Mouse (Mus musculus) embryonic facial prominence, embryonic 11.5 days (tissue): ENCODE measurements around the gene Bcar1. TPM values are rescaled to one million over a fixed set of nuclear protein-coding genes. Genes with fewer than 3 reads are reported as not detected.
A peak's percentile ranks its signal among the peaks of the same experiment; 100 is the strongest.

Experiments
- ATAC-seq: fragments of 200-750 bp; cut with Nextera tagmentation; replicated peaks from 2 replicates; pipeline ENCODE4 v1.8.0; 2017; ENCODE audit warnings: low read depth; ENCODE audit not compliant: insufficient number of reproducible peaks, low FRiP score, low TSS enrichment
- DNase-seq: peaks from one replicate; pipeline ENCODE4 v3.0.0-alpha.2; 2015; ENCODE audit warnings: low spot score
- H3K27ac ChIP-seq: fragments of 300-500 bp; sonication (generic); replicated peaks from 2 replicates; pipeline ENCODE4 v1.5.1; 2014; ENCODE audit warnings: mild to moderate bottlenecking, low read depth, low read length, control low read depth
- H3K27me3 ChIP-seq: fragments of 300-500 bp; sonication (generic); 2 replicates; pipeline ENCODE4 v1.6.1; 2014; ENCODE audit warnings: mild to moderate bottlenecking, low read length, moderate library complexity, mixed read lengths; ENCODE audit not compliant: control insufficient read depth, insufficient read depth
- H3K36me3 ChIP-seq: fragments of 300-500 bp; sonication (generic); replicated peaks from 2 replicates; pipeline ENCODE4 v1.6.1; 2014; ENCODE audit warnings: low read depth, mild to moderate bottlenecking, low read length, moderate library complexity, mixed read lengths; ENCODE audit not compliant: control insufficient read depth, insufficient read depth
- H3K4me1 ChIP-seq: fragments of 300-500 bp; sonication (generic); 2 replicates; pipeline ENCODE4 v1.6.1; 2014; ENCODE audit warnings: low read length, mixed read lengths; ENCODE audit not compliant: control insufficient read depth, insufficient read depth
- H3K4me2 ChIP-seq: fragments of 300-500 bp; sonication (generic); 2 replicates; pipeline ENCODE4 v1.6.1; 2014; ENCODE audit warnings: low read depth, mild to moderate bottlenecking, control low read depth, low read length, moderate library complexity
- H3K4me3 ChIP-seq: fragments of 300-500 bp; sonication (generic); 2 replicates; pipeline ENCODE4 v1.5.1; 2014; ENCODE audit warnings: low read depth, low read length, control low read depth
- H3K9ac ChIP-seq: fragments of 300-500 bp; sonication (generic); replicated peaks from 2 replicates; pipeline ENCODE4 v1.6.1; 2014; ENCODE audit warnings: mild to moderate bottlenecking, control low read depth, low read length
- H3K9me3 ChIP-seq: fragments of 300-500 bp; sonication (generic); replicated peaks from 2 replicates; pipeline ENCODE4 v1.6.1; 2016; ENCODE audit warnings: mild to moderate bottlenecking, low read length, inconsistent platforms, mixed read lengths; ENCODE audit not compliant: control insufficient read depth
- whole genome bisulfite sequencing: fragments of 180-500 bp; shearing (Covaris S2); extraction: QIAGEN DNeasy Blood & Tissue Kit; methylation state at CpG from one replicate; pipeline ENCODE4 v1.1.7; 2014; 5-methylcytosine and 5-hydroxymethylcytosine counted together
- polyA plus RNA-seq: library from polyadenylated mRNA; unstranded; fragments of >200 nt; fragmentation: Nextera tagmentation; extraction: Ambion mirVana; gene quantifications from 2 replicates; pipeline ENCODE4 v1.2.1, GENCODE M21; 2014

Gene Bcar1
- 30.9 and 36.5 TPM in 2 replicates for polyA plus RNA-seq

GRCm38 (mm10) chr8:111743792-111744696 lies at the start of gene Bcar1:
TSS of gene Bcar1 (minus strand) at chr8:111743809.
- no peaks in the 10 kb centered on the region for H3K9me3 ChIP-seq
- peak within 1 kb of the TSS; percentile 90 for H3K4me3 ChIP-seq
- 11% methylated on average over 29 of the region's 40 CpGs for WGBS
- peak within 1 kb of the TSS; percentile 68 for H3K4me2 ChIP-seq
- H3K27me3 ChIP-seq: no peaks in the 10 kb centered on the region
- H3K4me1 ChIP-seq: peaks cover 2% of the 10 kb centered on the region
- ATAC-seq: peak; percentile 47
- peak within 1 kb of the TSS; percentile 91 for H3K9ac ChIP-seq
- H3K27ac ChIP-seq: peak within 1 kb of the TSS; percentile 65
- H3K36me3 ChIP-seq: no peaks in the 10 kb centered on the region; the same call in 1 of the 2 replicates
- DNase-seq: peak; percentile 91

- no peak overlapping the region for H3K9ac ChIP-seq
- no peak overlapping the region for H3K4me3 ChIP-seq
- no peaks in the 10 kb centered on the region for H3K9me3 ChIP-seq
- H3K4me1 ChIP-seq: no peaks in the 10 kb centered on the region; the same call in 1 of the 2 replicates
- no peak overlapping the region for H3K4me2 ChIP-seq
- no peaks in the 10 kb centered on the region for H3K36me3 ChIP-seq
- no peaks in the 10 kb centered on the region for H3K27me3 ChIP-seq
- no peak for ATAC-seq
- DNase-seq: no peak
- H3K27ac ChIP-seq: no peak overlapping the region
Observed at GRCm38 (mm10) chr8:111789639-111790038, 46.0 kb upstream of the Bcar1 start.

- H3K4me2 ChIP-seq: no peak overlapping the region
- DNase-seq (no peak), ATAC-seq (no peak)
- H3K4me1 ChIP-seq: no peaks in the 10 kb centered on the region; the same call in 1 of the 2 replicates
- no peak overlapping the region for H3K9ac ChIP-seq
- WGBS: 30% methylated on average over 4 of the region's 4 CpGs
- H3K9me3 ChIP-seq: no peaks in the 10 kb centered on the region
- no peak overlapping the region for H3K4me3 ChIP-seq
- no peaks in the 10 kb centered on the region for H3K36me3 ChIP-seq
- no peaks in the 10 kb centered on the region for H3K27me3 ChIP-seq
- no peak overlapping the region for H3K27ac ChIP-seq
Observed at GRCm38 (mm10) chr8:111789200-111789599, 45.6 kb upstream of the Bcar1 start.

GRCm38 (mm10) chr8:111788497-111788896 lies 44.9 kb upstream of the Bcar1 start:
- Histone ChIP-seq H3K4me3 (no peak overlapping the region), H3K4me1 (no peaks in the 10 kb centered on the region; the same call in 1 of the 2 replicates), H3K27ac (no peak overlapping the region), H3K4me2 (no peak overlapping the region), H3K27me3 (no peaks in the 10 kb centered on the region), H3K36me3 (no peaks in the 10 kb centered on the region), H3K9ac (no peak overlapping the region), H3K9me3 (no peaks in the 10 kb centered on the region)
- ATAC-seq: no peak
- DNase-seq: no peak
- WGBS: 49% methylated on average over 3 of the region's 3 CpGs

- Histone ChIP-seq H3K27me3 (no peaks in the 10 kb centered on the region), H3K27ac (peak overlapping the region; percentile 47; the same call in 1 of the 2 replicates), H3K9ac (no peak overlapping the region), H3K4me2 (no peak overlapping the region), H3K4me1 (no peaks in the 10 kb centered on the region; the same call in 1 of the 2 replicates), H3K36me3 (no peaks in the 10 kb centered on the region), H3K9me3 (no peaks in the 10 kb centered on the region), H3K4me3 (no peak overlapping the region)
- WGBS: 72% methylated on average over 5 of the region's 5 CpGs
- DNase-seq (no peak), ATAC-seq (no peak)
Observed at GRCm38 (mm10) chr8:111788085-111788484, 44.5 kb upstream of the Bcar1 start.

GRCm38 (mm10) chr8:111787683-111788082 lies 44.1 kb upstream of the Bcar1 start:
- no peaks in the 10 kb centered on the region for H3K9me3 ChIP-seq
- H3K4me3 ChIP-seq: no peak overlapping the region
- no peak overlapping the region for H3K9ac ChIP-seq
- no peaks in the 10 kb centered on the region for H3K27me3 ChIP-seq
- peak; percentile 49 for DNase-seq
- H3K4me1 ChIP-seq: no peaks in the 10 kb centered on the region; the same call in 1 of the 2 replicates
- H3K27ac ChIP-seq: peak overlapping the region; percentile 47; the same call in 1 of the 2 replicates
- H3K4me2 ChIP-seq: no peak overlapping the region
- 22% methylated on average over 4 of the region's 4 CpGs for WGBS
- ATAC-seq: peak; percentile 29; the same call in 1 of the 2 replicates
- no peaks in the 10 kb centered on the region for H3K36me3 ChIP-seq

- 53% methylated on average over 13 of the region's 13 CpGs for WGBS
- peak; percentile 39 for DNase-seq
- peak overlapping the region; percentile 47; the same call in 1 of the 2 replicates for H3K27ac ChIP-seq
Observed at GRCm38 (mm10) chr8:111786701-111787588, 43.3 kb upstream of the Bcar1 start.

More at GRCm38 (mm10) chr8:111786701-111787588, 43.3 kb upstream of the Bcar1 start:
- H3K4me2 ChIP-seq: no peak overlapping the region
- no peaks in the 10 kb centered on the region for H3K9me3 ChIP-seq
- ATAC-seq: no peak
- no peaks in the 10 kb centered on the region for H3K27me3 ChIP-seq
- no peaks in the 10 kb centered on the region; the same call in 1 of the 2 replicates for H3K4me1 ChIP-seq
- no peaks in the 10 kb centered on the region for H3K36me3 ChIP-seq
- no peak overlapping the region for H3K4me3 ChIP-seq
- no peak overlapping the region for H3K9ac ChIP-seq
